Mouse (Mus musculus) sigmoid colon, adult 10 weeks (tissue): Measurements from ENCODE around the gene Ppp1r8. TPM values are rescaled to one million over a fixed set of nuclear protein-coding genes. Genes with fewer than 3 reads are reported as not detected.

Experiments
- polyA plus RNA-seq: library from polyadenylated mRNA; stranded (reverse); fragments of 350-450 nt; fragmentation: Illumina TruSeq; extraction: RNeasy Lipid Tissue Mini Kit (QIAGEN cat#74804); gene quantifications from one replicate; pipeline ENCODE4 v1.2.3, GENCODE M21; 2014; ENCODE audit warnings: low read depth, low replicate concordance

Gene Ppp1r8
- polyA plus RNA-seq: 7.9 TPM

GRCm38 (mm10) chr4:132842970-132843704 lies at the start of gene Ppp1r8:
TSS of gene Ppp1r8 (minus strand) at chr4:132843169.

GRCm38 (mm10) chr4:132884064-132884843 lies 41.3 kb upstream of the Ppp1r8 start, which contains the start of gene Stx12:
TSS of gene Stx12 (minus strand) at chr4:132884509.

GRCm38 (mm10) chr4:132796196-132796886 lies 46.6 kb downstream of the Ppp1r8 start, which contains the start of gene Themis2:
TSS of gene Themis2 (minus strand) at chr4:132796387.

Other genes starting within 250 kb of the Ppp1r8 start
- 31.7 TPM for gene Eya3, start 204.2 kb downstream of the Ppp1r8 start, polyA plus RNA-seq
- gene Xkr8, start 110.6 kb downstream of the Ppp1r8 start, polyA plus RNA-seq: 1.7 TPM
- gene Smpdl3b, start 85.9 kb downstream of the Ppp1r8 start, polyA plus RNA-seq: 1.9 TPM
- gene Rpa2, start 74.8 kb downstream of the Ppp1r8 start, polyA plus RNA-seq: 4.5 TPM
- 1.2 TPM for gene Themis2, start 46.8 kb downstream of the Ppp1r8 start, polyA plus RNA-seq
- gene Stx12, start 41.3 kb upstream of the Ppp1r8 start, polyA plus RNA-seq: 174 TPM
- gene Fam76a, start 79.4 kb upstream of the Ppp1r8 start, polyA plus RNA-seq: 34.2 TPM
- gene Fgr, start 130.9 kb upstream of the Ppp1r8 start, polyA plus RNA-seq: 1.3 TPM
- gene Ahdc1, start 168.1 kb upstream of the Ppp1r8 start, polyA plus RNA-seq: 2.9 TPM